Mouse (Mus musculus) small intestine, adult 10 weeks (tissue): ENCODE data around the gene Plk2. TPM values are rescaled to one million over a fixed set of nuclear protein-coding genes. Genes with fewer than 3 reads are reported as not detected.

Source experiments
- polyA plus RNA-seq: library from polyadenylated mRNA; stranded (reverse); fragments of 350-450 nt; fragmentation: Illumina TruSeq; extraction: RNeasy Lipid Tissue Mini Kit (QIAGEN cat#74804); gene quantifications from one replicate; pipeline ENCODE4 v1.2.3, GENCODE M21; 2014; ENCODE audit warnings: low replicate concordance

Plk2 gene
- polyA plus RNA-seq, result 9.2 TPM

GRCm38 (mm10) chr13:110394291-110395178 is at the start of gene Plk2:
Gene Plk2 (plus strand): TSS chr13:110395046.

GRCm38 (mm10) chr13:110356941-110357340 is 37.9 kb upstream of the Plk2 start, which contains the start of gene Gapt:
Gene Gapt (minus strand): TSS chr13:110357199.

Other genes with a start within 250 kb of the Plk2 start
- 4.9 TPM for gene Rab3c, start 114.0 kb upstream of the Plk2 start, polyA plus RNA-seq
- 1.6 TPM for gene Gapt, start 37.8 kb upstream of the Plk2 start, polyA plus RNA-seq